Mouse (Mus musculus) C2C12 (cell line): ENCODE data around the gene Slc24a3.

Source experiments
- CTCF ChIP-seq: IDR thresholded peaks from one replicate; pipeline ENCODE4 v1.5.1; 2011; ENCODE audit not compliant: control insufficient read depth, insufficient read depth, insufficient read length
- MYOD1 ChIP-seq: IDR thresholded peaks from one replicate; pipeline ENCODE4 v1.6.1; 2011; ENCODE audit warnings: low read depth; ENCODE audit not compliant: control insufficient read depth, insufficient read length
- MYOG ChIP-seq: IDR thresholded peaks from one replicate; pipeline ENCODE4 v1.6.1; 2011; ENCODE audit not compliant: control insufficient read depth, insufficient read length; ENCODE audit errors: extremely low read depth

- no peak for TF ChIP-seq CTCF
- no peak for TF ChIP-seq MYOD1
- TF ChIP-seq MYOG: no peak
These were observed 65.4 kb downstream of the Slc24a3 start for GRCm38 (mm10) chr2:145232764-145233484.
